Mouse (Mus musculus): ENCODE data around the gene Tars2.
A peak's percentile ranks its signal among the peaks of the same experiment; 100 is the strongest.
"Not testable (repeated sequence)": the region's sequence is repeated elsewhere in the genome, so short reads cannot be mapped to it uniquely, and the experiment has no call there.

Gene Tars2

GRCm38 (mm10) chr3:95698286-95698685 is 61.7 kb downstream of the Tars2 start:
- no peak for DNase-seq (ENCODE audit: extremely low read depth, insufficient read length, low spot score)

GRCm38 (mm10) chr3:95696360-95696759 is 63.6 kb downstream of the Tars2 start:
- peak; percentile 94 for DNase-seq (ENCODE audit: extremely low read depth, insufficient read length, low spot score)

GRCm38 (mm10) chr3:95695796-95696195 is 64.2 kb downstream of the Tars2 start:
- DNase-seq (ENCODE audit: extremely low read depth, insufficient read length, low spot score) = no peak

GRCm38 (mm10) chr3:95694808-95695703 is 65.0 kb downstream of the Tars2 start:
- no peak for DNase-seq (ENCODE audit: extremely low read depth, insufficient read length, low spot score)

GRCm38 (mm10) chr3:95693821-95694807 is 65.9 kb downstream of the Tars2 start:
- no peak for DNase-seq (ENCODE audit: extremely low read depth, insufficient read length, low spot score)

- no peak for DNase-seq (ENCODE audit: extremely low read depth, insufficient read length, low spot score)
These were observed 67.3 kb downstream of the Tars2 start for GRCm38 (mm10) chr3:95692677-95693076.

- not testable (repeated sequence) for DNase-seq (ENCODE audit: extremely low read depth, insufficient read length, low spot score)
These were observed 69.5 kb downstream of the Tars2 start for GRCm38 (mm10) chr3:95690552-95690951.
